Mouse (Mus musculus): ENCODE measurements around the gene Rpusd1. TPM values are rescaled to one million over a fixed set of nuclear protein-coding genes. Genes with fewer than 3 reads are reported as not detected.
A peak's percentile ranks its signal among the peaks of the same experiment; 100 is the strongest.
"Not testable (repeated sequence)": the region's sequence is repeated elsewhere in the genome, so short reads cannot be mapped to it uniquely, and the experiment has no call there.

The Rpusd1 gene
- total RNA-seq, 2 experiments from 2014 or later: 2.5 to 3.1 TPM

GRCm38 (mm10) chr17:25735246-25735645 is 7.8 kb downstream of the Rpusd1 start:
- DNase-seq: no peak
- intact Hi-C loops (cut with DNase I): no loop called here

DNA sequence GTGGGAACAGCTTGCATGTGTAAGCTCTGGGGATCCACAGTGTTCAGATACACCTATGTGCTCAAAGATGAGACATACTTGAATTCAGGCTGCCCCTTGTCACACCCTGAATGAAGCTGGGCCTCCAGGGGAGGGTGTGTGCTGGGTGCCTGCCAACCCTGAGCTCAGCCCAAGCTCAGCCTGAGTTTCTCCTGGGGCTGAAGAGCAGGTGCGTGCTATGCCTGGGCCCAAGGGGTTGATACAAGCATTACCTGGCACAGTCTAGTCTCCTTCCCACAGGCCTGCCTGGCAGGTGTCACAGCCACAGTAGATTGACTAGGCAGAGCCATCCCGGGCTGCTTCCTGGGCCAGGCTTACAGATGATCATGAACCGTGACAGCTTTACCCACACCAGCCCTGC is 8.3 kb downstream of the Rpusd1 start, which contains the start of gene Mslnl:
TSS of gene Mslnl (plus strand) at position 298 of the 400 bp plus-strand sequence.
- DNase-seq: no peak
- intact Hi-C loops (cut with DNase I): no loop called here

DNA sequence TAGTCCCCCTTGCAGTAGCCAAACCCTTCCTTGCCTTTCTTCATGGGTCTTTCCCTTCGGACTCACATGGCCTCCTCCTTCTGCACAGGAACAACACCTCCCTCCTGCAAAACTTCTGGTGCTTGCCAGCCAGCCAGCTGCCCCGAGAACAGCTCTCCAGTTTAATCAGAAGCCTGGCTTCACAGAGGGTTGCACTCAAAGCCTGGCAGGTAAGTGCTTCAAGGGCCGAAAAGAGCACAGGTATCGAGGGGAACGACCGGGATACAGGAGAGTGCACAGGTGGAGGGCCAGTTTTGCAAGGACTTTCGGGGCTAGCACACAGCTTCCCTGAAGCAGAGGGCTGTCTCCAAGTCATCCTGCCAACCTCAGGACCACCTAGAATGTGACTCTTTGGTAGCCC is 11.4 kb downstream of the Rpusd1 start:
- intact Hi-C loops (cut with DNase I): no loop called here
- no peak for DNase-seq

- DNase-seq; intact Hi-C loops (cut with DNase I): not testable (repeated sequence)
Measured at GRCm38 (mm10) chr17:25741471-25741870, 14.0 kb downstream of the Rpusd1 start.

GRCm38 (mm10) chr17:25743831-25744230 is 16.4 kb downstream of the Rpusd1 start:
- DNase-seq: no peak
- intact Hi-C loops (cut with DNase I): no loop called here

DNA sequence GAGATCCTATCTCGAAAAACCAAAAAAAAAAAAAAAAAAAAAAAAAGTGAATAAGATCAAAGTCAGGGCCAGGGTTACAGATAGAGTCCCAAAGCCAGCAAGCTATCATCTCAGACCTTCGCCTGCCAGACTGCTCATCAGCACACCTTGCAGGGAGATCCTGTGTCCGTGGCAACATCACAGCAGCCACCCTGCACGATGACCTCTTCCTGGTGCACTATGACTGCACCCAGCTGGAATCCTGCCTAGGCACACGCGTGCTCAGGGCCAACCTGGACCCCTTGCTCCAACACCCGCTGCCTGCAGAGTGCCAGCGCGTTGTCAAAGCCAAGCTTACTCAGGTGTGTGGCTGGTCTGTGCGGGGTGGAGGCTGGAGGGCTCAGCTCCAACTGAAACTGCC is 16.8 kb downstream of the Rpusd1 start:
- DNase-seq: no peak
- intact Hi-C loops (cut with DNase I): no loop called here

- DNase-seq: no peak
- intact Hi-C loops (cut with DNase I): no loop called here
Measured at GRCm38 (mm10) chr17:25748238-25748637, 20.8 kb downstream of the Rpusd1 start.

DNA sequence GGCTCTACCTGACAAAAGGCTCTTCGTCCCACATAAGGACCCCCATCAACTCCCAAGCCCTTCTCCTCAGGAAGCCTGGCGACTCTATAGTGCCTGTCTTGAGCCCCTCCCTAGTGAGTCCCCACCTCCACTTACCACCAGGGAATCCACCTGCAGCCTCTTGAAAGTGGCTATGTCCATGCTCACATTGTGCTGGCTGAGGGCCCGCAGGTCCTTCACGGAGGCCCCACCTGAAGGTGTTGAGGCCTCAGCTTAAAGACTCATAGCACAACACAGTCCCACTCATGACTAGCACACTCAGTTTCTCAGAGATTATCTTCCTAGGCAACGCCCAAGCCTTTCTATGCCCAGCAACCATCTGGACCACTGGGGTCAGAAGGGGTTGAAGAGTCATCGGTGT is 21.8 kb downstream of the Rpusd1 start:
- no peak for DNase-seq
- intact Hi-C loops (cut with DNase I): no loop called here

DNA sequence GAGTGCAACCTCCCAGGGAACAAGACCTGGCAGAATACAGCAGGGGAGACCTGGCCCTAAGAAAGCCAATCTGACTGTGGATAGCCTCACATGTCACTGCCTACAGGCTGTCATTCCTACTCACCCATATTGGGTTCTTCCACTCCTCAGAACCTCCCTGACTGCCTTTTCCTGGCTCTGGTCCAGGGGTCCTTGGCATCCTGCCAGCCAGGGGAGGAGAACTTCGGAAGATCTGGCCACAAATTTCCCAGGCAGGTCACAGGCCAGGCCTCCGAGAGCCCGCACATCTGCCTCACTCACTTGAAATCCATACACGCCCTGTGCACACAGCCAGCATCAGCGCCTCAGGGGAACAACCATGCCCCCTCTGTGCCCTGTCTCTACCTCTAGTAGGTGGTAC is 24.0 kb downstream of the Rpusd1 start:
- intact Hi-C loops (cut with DNase I): no loop called here
- no peak for DNase-seq

DNA sequence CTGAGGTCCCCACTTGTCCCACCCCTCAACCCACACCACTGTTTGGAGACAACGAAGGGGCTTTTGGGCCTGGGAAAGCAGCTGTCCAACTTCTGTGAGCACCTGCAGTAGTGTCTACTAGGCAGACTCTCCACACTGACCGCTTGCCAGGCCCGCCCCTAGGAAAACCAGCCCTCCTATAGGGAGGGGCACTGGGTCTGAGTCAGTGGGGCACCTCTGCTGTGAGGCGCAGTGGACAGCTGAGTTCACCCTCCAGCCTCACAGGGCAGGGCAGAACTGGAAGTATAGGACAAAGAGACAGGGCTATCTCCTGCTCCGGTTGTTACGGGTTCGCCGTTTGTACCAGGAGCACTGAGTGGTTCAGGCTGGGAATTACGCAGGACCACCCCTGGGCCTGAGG is 26.8 kb downstream of the Rpusd1 start, which contains the start of gene Msln:
TSS of gene Msln (minus strand) at position 138 of the 400 bp plus-strand sequence.
- intact Hi-C loops (cut with DNase I): no loop called here
- no peak for DNase-seq

DNA sequence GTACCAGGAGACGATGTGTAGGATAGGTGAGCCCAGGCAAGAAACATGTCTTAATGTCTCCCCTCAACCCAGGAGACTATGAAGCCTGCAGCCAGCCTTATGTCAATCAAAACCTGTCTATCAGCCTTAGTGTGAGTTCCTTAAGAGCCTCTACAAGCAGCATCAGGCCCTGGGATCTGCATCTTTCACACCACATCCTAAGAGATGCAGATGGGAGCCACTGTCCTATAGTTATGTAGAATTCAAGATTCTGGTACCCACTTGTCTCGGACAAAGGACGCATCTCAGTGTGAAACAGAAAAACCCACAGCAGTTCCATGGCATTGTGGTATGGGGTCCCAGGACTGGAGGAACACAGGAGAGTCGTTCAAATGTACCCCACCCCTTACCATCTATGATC is 27.6 kb downstream of the Rpusd1 start:
- no peak for DNase-seq
- intact Hi-C loops (cut with DNase I): no loop called here

- intact Hi-C loops (cut with DNase I): no loop called here
Measured at GRCm38 (mm10) chr17:25755627-25756377, 28.3 kb downstream of the Rpusd1 start.

DNA sequence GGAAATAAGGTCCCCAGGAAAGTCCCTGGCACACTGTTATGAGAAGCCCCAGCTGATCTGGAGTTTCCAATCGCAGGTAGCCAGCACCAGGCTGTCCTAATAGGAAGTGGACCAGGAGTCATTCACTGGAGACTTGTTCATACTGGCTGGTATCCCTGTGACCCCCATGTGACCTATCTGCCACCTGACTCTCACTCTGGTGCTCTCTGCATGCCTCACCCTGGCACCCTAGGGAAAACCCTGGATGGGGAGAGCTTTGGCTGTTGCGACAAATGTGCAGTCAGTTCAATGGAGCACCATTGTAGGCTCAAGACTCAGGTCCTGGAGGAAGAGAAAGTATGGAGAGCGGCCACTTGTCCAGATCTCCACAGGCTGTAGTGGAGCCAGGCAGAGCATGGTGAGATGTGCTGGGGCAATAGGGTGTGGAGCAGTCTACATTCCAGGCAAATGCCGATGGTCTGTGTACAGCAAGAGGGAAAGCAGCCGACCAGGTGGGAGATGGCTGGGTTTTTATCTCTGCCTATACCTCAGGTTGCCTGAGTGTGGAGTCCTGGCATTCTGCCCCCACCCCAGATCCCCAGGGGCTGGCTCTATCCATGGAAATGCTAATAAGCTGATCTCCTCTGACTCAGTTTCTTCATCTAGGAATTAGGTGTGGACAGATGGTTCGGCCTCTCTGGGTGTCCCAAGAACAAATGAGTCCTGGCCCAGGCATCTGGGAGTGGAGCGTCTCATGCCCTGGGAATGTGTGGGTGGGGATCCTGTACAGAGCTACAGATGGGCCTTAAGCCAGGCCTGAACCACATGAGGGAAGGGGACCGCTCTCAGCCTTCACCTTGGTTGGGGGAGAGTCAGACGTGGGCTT is 29.1 kb downstream of the Rpusd1 start:
- intact Hi-C loops (cut with DNase I): no loop called here
- DNase-seq: no peak

More at GRCm38 (mm10) chr17:25755627-25756377, 28.3 kb downstream of the Rpusd1 start:
- DNase-seq: no peak

- intact Hi-C loops (cut with DNase I): no loop called here
- DNase-seq: no peak
Measured at GRCm38 (mm10) chr17:25757691-25758090, 30.2 kb downstream of the Rpusd1 start.

DNA sequence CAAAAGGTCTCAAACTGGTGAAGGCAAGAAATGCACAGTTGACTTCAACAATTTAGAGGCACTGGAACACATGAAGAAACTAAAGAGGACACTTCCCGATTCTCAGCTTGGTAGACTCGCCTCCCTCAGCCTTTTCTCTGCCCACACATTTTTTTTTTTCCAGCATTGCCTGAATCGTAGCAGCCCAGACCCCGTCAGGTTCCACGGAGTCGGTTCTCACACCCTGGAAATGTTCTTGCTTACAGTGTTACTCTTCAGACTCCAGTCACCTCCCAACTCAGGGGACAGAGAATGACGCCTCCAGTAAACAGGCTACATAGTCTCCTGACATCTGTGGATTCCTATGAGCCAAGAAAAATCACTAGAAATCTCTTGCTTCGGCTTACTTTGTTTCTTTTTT is 32.7 kb downstream of the Rpusd1 start:
- intact Hi-C loops (cut with DNase I): no loop called here
- no peak for DNase-seq

DNA sequence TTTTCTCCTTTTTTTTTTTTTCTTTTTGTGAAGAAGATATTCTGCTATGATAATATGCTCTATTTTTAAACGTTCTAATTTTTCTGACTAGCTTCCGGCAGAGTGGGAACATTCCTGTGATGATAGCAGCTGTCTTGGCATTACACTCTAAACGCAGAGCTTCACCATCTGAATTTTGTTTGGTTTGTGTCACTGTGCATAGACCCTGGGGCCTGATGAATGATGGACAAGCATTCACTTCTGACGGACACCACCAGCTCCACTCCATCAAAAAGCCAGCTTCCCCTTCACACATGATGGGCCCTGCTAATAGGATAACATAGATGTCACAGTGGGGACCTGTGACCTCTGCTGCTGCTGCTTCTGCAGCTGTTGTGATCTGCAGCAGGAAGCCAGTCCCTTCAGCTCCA is 34.1 kb downstream of the Rpusd1 start:
- intact Hi-C loops (cut with DNase I): no loop called here
- DNase-seq: no peak

- intact Hi-C loops (cut with DNase I): no loop called here
Measured at GRCm38 (mm10) chr17:25762591-25762990, 35.1 kb downstream of the Rpusd1 start.

DNA sequence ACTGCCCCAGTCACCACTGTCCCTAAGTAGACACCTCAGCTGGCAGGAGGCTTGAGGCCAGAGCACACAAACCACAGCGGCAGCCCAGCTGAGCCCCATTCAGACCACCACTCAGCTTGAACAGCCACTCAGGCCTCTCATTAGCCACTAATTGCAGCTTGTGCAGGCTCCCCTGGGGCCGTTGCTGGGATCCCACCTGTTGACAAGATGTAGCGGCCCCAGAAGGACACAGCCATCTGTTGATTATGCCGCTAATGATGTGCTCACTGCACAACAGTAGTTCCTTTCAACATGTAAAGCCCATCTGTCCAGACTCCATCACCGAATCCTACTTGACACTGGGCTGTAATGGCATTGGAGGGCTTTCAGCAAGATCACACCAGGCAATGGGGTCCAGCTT is 38.4 kb downstream of the Rpusd1 start:
- no peak for DNase-seq
- intact Hi-C loops (cut with DNase I): no loop called here

More at GRCm38 (mm10) chr17:25762591-25762990, 35.1 kb downstream of the Rpusd1 start:
- DNase-seq: no peak

DNA sequence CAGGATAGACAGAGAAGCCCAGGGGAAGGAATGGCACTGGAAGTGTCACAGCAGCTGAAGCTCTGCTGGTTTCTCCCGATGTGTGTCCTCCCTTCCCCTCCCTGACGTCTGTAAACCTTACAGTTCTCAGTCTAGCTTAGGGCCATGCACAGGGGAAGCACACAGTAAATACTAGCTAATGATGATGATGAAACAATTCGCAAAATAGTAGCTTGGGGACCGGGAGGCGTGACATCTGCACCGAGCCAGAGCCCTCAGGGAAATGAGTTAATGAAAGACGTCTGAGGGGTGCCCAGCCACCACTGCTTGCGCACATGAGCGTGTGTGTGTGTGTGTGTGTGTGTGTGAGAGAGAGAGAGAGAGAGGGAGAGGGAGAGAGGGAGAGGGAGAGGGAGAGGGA is 41.9 kb downstream of the Rpusd1 start:
- no peak for DNase-seq
- intact Hi-C loops (cut with DNase I): no loop called here

DNA sequence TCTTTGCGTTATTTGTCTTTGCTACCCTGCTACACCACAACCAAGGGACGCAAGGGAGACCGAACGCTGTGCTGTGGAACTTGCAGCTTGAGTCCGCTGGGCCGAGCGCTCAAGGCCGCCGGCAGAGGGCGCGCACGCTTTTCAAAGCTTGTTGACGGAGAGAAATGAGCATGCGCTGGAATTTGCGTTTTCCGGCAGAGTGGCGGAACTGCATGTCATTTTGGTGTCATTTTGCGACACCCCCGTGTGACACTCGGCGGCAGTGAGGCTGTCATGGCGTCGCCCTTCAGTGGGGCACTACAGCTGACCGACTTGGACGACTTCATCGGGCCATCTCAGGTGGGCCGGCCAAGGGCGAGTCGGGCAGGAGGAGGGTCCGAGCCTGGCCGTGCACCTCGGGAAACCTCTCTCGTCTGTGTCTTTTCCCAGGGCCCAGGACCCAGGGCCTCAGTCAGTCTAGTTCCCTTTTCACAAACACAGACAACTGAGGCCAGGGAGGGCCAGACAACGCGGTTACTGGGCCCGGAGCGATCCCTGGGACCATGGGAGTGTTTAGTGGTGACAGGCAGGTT is 46.2 kb downstream of the Rpusd1 start, which contains the start of gene Narfl:
TSS of gene Narfl (plus strand) at position 228 of the 572 bp plus-strand sequence.
- peak; percentile 94 to 97 for DNase-seq
- intact Hi-C loops (cut with DNase I): loop anchor here (1.0 to 2.0 kb wide), 2 partner anchors 23 to 28 kb away; partner anchors contain the start of gene Metrn

Data from gastrocnemius, postnatal 36 days (tissue).